Mouse (Mus musculus) neural tube, embryonic 13.5 days (tissue): ENCODE measurements around the gene Prr5. TPM values are rescaled to one million over a fixed set of nuclear protein-coding genes. Genes with fewer than 3 reads are reported as not detected.
"Not testable (repeated sequence)": the region's sequence is repeated elsewhere in the genome, so short reads cannot be mapped to it uniquely, and the experiment has no call there.

ENCODE experiments used
- ATAC-seq: fragments of 200-750 bp; cut with Nextera tagmentation; 2 replicates; pipeline ENCODE4 v1.8.0; 2017; ENCODE audit warnings: low read depth, mild to moderate bottlenecking, moderate TSS enrichment, moderate library complexity
- H3K27ac ChIP-seq: fragments of 300-500 bp; sonication (generic); replicated peaks from 2 replicates; pipeline ENCODE4 v1.5.1; 2015; ENCODE audit warnings: moderate library complexity, mild to moderate bottlenecking, inconsistent platforms
- H3K27me3 ChIP-seq: fragments of 300-500 bp; sonication (generic); 2 replicates; pipeline ENCODE4 v1.6.1; 2015; ENCODE audit warnings: mild to moderate bottlenecking, inconsistent platforms
- H3K36me3 ChIP-seq: fragments of 300-500 bp; sonication (generic); 2 replicates; pipeline ENCODE4 v1.6.1; 2015; ENCODE audit warnings: mild to moderate bottlenecking, inconsistent platforms
- H3K4me1 ChIP-seq: fragments of 300-500 bp; sonication (generic); replicated peaks from 2 replicates; pipeline ENCODE4 v1.6.1; 2015; ENCODE audit warnings: inconsistent platforms
- H3K4me2 ChIP-seq: fragments of 300-500 bp; sonication (generic); 2 replicates; pipeline ENCODE4 v1.6.1; 2015; ENCODE audit warnings: inconsistent platforms, mild to moderate bottlenecking, moderate library complexity
- H3K4me3 ChIP-seq: fragments of 300-500 bp; sonication (generic); 2 replicates; pipeline ENCODE4 v1.5.1; 2015; ENCODE audit warnings: mild to moderate bottlenecking, inconsistent platforms
- H3K9ac ChIP-seq: fragments of 300-500 bp; sonication (generic); 2 replicates; pipeline ENCODE4 v1.6.1; 2015; ENCODE audit warnings: moderate library complexity, mild to moderate bottlenecking, inconsistent platforms
- H3K9me3 ChIP-seq: fragments of 300-500 bp; sonication (generic); 2 replicates; pipeline ENCODE4 v1.6.1; 2016; ENCODE audit warnings: inconsistent platforms
- WGBS: fragments of 180-500 bp; shearing (Covaris S2); methylation state at CpG from one replicate; pipeline ENCODE4 v1.1.7; 2015; 5-methylcytosine and 5-hydroxymethylcytosine counted together
- polyA plus RNA-seq: library from polyadenylated mRNA; unstranded; fragments of >200 nt; fragmentation: Nextera tagmentation; extraction: Ambion mirVana; gene quantifications from 2 replicates; pipeline ENCODE4 v1.2.1, GENCODE M21; 2015

Gene Prr5
- polyA plus RNA-seq, 1 experiment from 2014 or later = 24.2 TPM

- peak overlapping the region; percentile 10 for H3K4me3 ChIP-seq
- H3K4me2 ChIP-seq = peak overlapping the region; percentile 46
- H3K27ac ChIP-seq = no peak overlapping the region
- H3K4me1 ChIP-seq = peaks cover 14% of the 10 kb centered on the region
- peak overlapping the region; percentile 43; the same call in 1 of the 2 replicates for H3K9ac ChIP-seq
- WGBS = 6% methylated on average over 33 of the region's 33 CpGs
- ATAC-seq = no peak
- H3K9me3 ChIP-seq = no peaks in the 10 kb centered on the region
- H3K36me3 ChIP-seq = no peaks in the 10 kb centered on the region
- H3K27me3 ChIP-seq = peaks cover 38% of the 10 kb centered on the region
Observed at GRCm38 (mm10) chr15:84720291-84721204, 51.1 kb downstream of the Prr5 start.

- not testable (repeated sequence) for H3K4me3 ChIP-seq, H3K27ac ChIP-seq, H3K9ac ChIP-seq, ATAC-seq, H3K9me3 ChIP-seq, H3K36me3 ChIP-seq, H3K4me2 ChIP-seq
- Histone ChIP-seq H3K27me3 (peaks cover 34% of the 10 kb centered on the region), H3K4me1 (peaks cover 26% of the 10 kb centered on the region)
- WGBS = 83% methylated on average over 1 of the region's 1 CpGs
Observed at GRCm38 (mm10) chr15:84723656-84724055, 54.2 kb downstream of the Prr5 start.

GRCm38 (mm10) chr15:84724199-84724598, 54.8 kb downstream of the Prr5 start:
- 68% methylated on average over 4 of the region's 4 CpGs for WGBS
- Histone ChIP-seq H3K27me3 (peaks cover 28% of the 10 kb centered on the region), H3K4me1 (peaks cover 32% of the 10 kb centered on the region)

DNA sequence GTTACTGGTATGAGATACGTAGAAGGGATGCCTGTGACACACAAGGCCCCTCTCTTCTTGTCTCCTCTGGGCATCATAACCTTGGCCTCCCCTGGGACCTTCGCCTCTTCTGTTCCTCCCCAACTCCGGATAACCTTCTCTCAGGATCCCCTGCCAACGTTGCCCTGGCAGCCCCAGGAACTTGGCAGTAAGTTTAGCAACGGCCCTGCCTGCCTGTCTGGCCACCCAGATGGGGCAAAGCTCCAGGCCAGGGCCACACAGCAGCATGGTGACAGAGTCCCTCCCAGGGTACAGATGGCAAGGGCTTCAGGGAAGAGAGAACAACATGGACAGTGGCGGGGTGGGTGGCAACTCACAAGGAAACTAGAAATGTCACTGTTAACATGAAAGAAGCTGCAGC, 60.3 kb downstream of the Prr5 start:
- no peak for ATAC-seq
- no peak overlapping the region for H3K4me3 ChIP-seq
- no peaks in the 10 kb centered on the region for H3K27me3 ChIP-seq

More at GRCm38 (mm10) chr15:84724199-84724598, 54.8 kb downstream of the Prr5 start:
- no peak for ATAC-seq
- H3K9ac ChIP-seq = no peak overlapping the region
- H3K9me3 ChIP-seq = no peaks in the 10 kb centered on the region
- no peak overlapping the region for H3K4me3 ChIP-seq
- H3K4me2 ChIP-seq = no peak overlapping the region
- H3K27ac ChIP-seq = no peak overlapping the region
- no peaks in the 10 kb centered on the region for H3K36me3 ChIP-seq

DNA sequence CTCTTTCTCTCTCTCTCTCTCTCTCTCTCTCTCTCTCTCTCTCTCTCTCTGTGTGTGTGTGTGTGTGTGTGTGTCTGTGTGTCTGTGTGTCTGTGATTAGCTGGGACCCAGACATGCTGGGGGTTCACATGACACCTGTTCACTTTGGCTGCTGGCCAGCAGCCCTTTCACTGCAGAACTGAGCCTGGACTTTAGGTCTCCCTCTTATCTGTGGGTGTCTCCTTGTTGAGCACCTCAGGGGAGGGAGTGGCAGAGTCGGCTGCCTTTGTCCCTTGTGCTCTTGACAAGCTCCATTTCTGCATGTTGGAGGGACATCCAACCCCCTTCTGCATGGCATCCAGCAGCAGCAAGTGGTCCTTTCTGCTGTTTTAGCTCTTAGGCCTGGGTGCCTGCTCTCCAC, 61.5 kb downstream of the Prr5 start:
- Histone ChIP-seq H3K4me2 (no peak overlapping the region), H3K4me3 (no peak overlapping the region), H3K9me3 (no peaks in the 10 kb centered on the region), H3K9ac (no peak overlapping the region), H3K36me3 (no peaks in the 10 kb centered on the region), H3K27me3 (no peaks in the 10 kb centered on the region), H3K4me1 (peaks cover 44% of the 10 kb centered on the region), H3K27ac (peak overlapping the region; percentile 81; the same call in 1 of the 2 replicates)
- 37% methylated on average over 1 of the region's 1 CpGs for WGBS
- no peak for ATAC-seq

More for the DNA sequence above, 60.3 kb downstream of the Prr5 start:
- Histone ChIP-seq H3K27ac (peak overlapping the region; percentile 2; the same call in 1 of the 2 replicates), H3K4me1 (peaks cover 44% of the 10 kb centered on the region), H3K36me3 (no peaks in the 10 kb centered on the region), H3K4me2 (no peak overlapping the region), H3K9me3 (no peaks in the 10 kb centered on the region), H3K9ac (no peak overlapping the region)
- WGBS = 72% methylated on average over 6 of the region's 6 CpGs

DNA sequence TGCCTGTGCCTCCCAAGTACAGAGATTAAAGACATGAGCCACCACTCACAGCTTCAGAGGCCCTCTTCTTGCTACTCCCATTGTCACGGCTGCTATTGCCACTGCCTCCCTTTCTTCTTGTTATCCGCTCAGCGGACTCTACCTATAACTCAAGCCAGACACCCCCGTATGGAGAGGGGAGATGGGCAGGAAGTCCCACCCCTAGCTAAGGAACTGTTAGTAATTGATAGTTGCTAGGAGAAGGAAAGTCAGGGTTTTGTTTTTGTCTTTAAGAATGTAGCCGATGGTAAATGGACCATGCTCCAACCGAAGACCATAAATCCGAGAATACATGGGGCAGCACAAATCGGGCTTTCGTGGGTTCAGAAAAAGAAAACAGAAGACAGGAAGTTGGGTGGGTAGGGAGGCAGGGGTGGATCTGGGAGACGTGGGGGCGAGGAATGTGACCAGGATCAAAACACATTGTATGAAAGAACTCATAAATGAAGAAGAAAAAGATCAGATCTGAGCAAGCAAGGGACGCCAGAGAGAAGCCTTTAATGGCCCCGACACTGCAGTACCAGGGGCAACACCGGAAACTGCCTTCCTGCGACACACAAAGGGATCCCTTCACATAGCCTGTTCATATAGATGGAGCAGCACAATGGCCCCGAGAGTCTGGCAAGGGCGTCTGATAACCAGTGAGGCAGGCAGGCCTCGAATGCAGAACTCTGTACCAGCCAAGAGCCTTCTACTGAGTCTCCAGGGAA, 62.4 kb downstream of the Prr5 start:
- peaks cover 54% of the 10 kb centered on the region for H3K4me1 ChIP-seq
- no peak overlapping the region for H3K9ac ChIP-seq
- no peak overlapping the region for H3K4me3 ChIP-seq
- H3K4me2 ChIP-seq = peak overlapping the region; percentile 11; the same call in 1 of the 2 replicates
- no peaks in the 10 kb centered on the region for H3K9me3 ChIP-seq
- no peaks in the 10 kb centered on the region for H3K36me3 ChIP-seq
- H3K27ac ChIP-seq = peak overlapping the region; percentile 81
- no peaks in the 10 kb centered on the region for H3K27me3 ChIP-seq
- peak; percentile 63 for ATAC-seq
- WGBS = 12% methylated on average over 18 of the region's 18 CpGs

DNA sequence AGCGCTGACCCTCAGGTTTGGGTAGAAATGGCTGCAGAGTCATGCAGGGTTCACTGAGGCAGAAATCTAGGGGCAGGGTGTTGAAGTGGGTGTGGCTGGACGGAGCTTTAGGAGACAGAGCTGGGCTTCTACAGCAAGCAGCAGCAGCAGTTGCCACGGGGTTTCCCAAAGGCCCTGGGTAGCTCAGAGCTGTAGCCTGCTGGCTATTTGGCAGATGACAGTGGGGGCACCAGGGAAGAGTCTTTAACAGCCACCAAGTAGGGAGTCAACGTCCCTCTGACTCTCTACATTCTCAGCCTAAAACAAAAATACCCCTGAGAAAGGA, 63.0 kb downstream of the Prr5 start:
- Histone ChIP-seq H3K4me2 (peak overlapping the region; percentile 11; the same call in 1 of the 2 replicates), H3K4me3 (no peak overlapping the region), H3K27ac (peak overlapping the region; percentile 81), H3K4me1 (peaks cover 59% of the 10 kb centered on the region), H3K9ac (no peak overlapping the region), H3K27me3 (no peaks in the 10 kb centered on the region), H3K9me3 (no peaks in the 10 kb centered on the region), H3K36me3 (no peaks in the 10 kb centered on the region)
- WGBS = 29% methylated on average over 4 of the region's 4 CpGs
- 0 out of 2 replicates have a peak, but pooled peaks have one; percentile 20 for ATAC-seq

- Histone ChIP-seq H3K9me3 (no peaks in the 10 kb centered on the region), H3K27ac (peak overlapping the region; percentile 71), H3K4me1 (peaks cover 35% of the 10 kb centered on the region), H3K4me3 (no peak overlapping the region), H3K4me2 (peak overlapping the region; percentile 20; the same call in 1 of the 2 replicates), H3K9ac (no peak overlapping the region), H3K27me3 (no peaks in the 10 kb centered on the region), H3K36me3 (no peaks in the 10 kb centered on the region)
- ATAC-seq = peak; percentile 61
- 33% methylated on average over 11 of the region's 11 CpGs for WGBS
Observed at GRCm38 (mm10) chr15:84736346-84736993, 67.0 kb downstream of the Prr5 start.

DNA sequence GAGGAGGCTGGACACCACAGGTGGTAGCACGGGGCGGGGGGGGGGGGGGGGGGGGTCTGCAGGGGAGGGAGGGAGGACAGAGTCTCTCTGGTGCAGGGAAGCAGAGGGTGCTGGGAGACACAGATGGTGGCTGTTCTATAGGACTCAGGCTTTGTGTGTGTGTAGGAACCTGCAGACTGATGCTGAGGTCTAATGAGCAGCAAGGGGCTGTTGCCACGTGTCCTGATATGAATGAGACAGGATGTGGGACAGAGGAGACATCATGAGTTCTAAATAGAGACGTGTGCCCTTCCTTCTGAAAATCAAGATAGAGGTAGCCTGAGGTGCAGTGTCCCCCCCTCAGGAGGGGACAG, 67.5 kb downstream of the Prr5 start:
- Histone ChIP-seq H3K9me3 (no peaks in the 10 kb centered on the region), H3K4me3 (no peak overlapping the region), H3K4me1 (peaks cover 30% of the 10 kb centered on the region), H3K9ac (no peak overlapping the region), H3K27me3 (no peaks in the 10 kb centered on the region), H3K36me3 (no peaks in the 10 kb centered on the region), H3K27ac (peak overlapping the region; percentile 71), H3K4me2 (no peak overlapping the region)
- WGBS = 36% methylated on average over 2 of the region's 4 CpGs
- ATAC-seq = no peak

DNA sequence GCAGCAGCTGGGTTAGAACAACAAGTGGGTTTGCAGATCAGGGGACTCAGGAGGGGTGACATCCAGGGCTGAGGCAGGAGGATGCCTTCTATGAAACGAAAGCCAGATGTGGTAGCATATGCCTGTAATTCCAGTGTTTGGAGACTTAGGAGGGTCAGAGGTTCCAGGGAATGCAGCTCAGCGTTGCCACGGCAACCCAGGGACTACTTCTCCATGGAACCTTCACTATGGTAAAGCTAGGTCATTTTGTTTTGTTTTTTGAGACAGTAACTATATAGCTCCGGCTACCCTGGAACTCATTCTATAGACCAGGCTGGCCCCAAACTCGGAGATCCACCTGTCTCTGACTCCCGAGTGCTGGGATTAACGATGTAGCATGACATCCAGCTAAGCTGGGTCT, 68.8 kb downstream of the Prr5 start:
- ATAC-seq = no peak

GRCm38 (mm10) chr15:84741573-84741972, 72.2 kb downstream of the Prr5 start:
- Histone ChIP-seq H3K9ac (no peak overlapping the region), H3K4me2 (no peak overlapping the region), H3K27me3 (no peaks in the 10 kb centered on the region), H3K4me3 (no peak overlapping the region), H3K9me3 (no peaks in the 10 kb centered on the region), H3K27ac (no peak overlapping the region), H3K36me3 (no peaks in the 10 kb centered on the region), H3K4me1 (peaks cover 14% of the 10 kb centered on the region)
- no peak for ATAC-seq
- WGBS = 86% methylated on average over 3 of the region's 3 CpGs

More for the DNA sequence above, 68.8 kb downstream of the Prr5 start:
- Histone ChIP-seq H3K9ac (no peak overlapping the region), H3K27me3 (no peaks in the 10 kb centered on the region), H3K27ac (no peak overlapping the region), H3K4me1 (peaks cover 17% of the 10 kb centered on the region), H3K4me3 (no peak overlapping the region), H3K4me2 (no peak overlapping the region), H3K9me3 (no peaks in the 10 kb centered on the region), H3K36me3 (no peaks in the 10 kb centered on the region)
- 86% methylated on average over 7 of the region's 7 CpGs for WGBS

GRCm38 (mm10) chr15:84743347-84743746, 73.9 kb downstream of the Prr5 start:
- Histone ChIP-seq H3K4me1 (0 out of 2 replicates have a peak, but pooled peaks cover 5% of the 10 kb centered on the region), H3K4me2 (no peak overlapping the region), H3K9ac (no peak overlapping the region), H3K4me3 (no peak overlapping the region), H3K27me3 (no peaks in the 10 kb centered on the region), H3K36me3 (no peaks in the 10 kb centered on the region), H3K27ac (no peak overlapping the region), H3K9me3 (no peaks in the 10 kb centered on the region)
- ATAC-seq = no peak
- WGBS = 19% methylated on average over 3 of the region's 3 CpGs
